Mouse (Mus musculus): Measurements from ENCODE around the gene Asb17. TPM values are rescaled to one million over a fixed set of nuclear protein-coding genes. Genes with fewer than 3 reads are reported as not detected.
A peak's percentile ranks its signal among the peaks of the same experiment; 100 is the strongest.

The Asb17 gene
- total RNA-seq, 2 experiments from 2014 or later = not detected

GRCm38 (mm10) chr3:153888141-153888540, 44.1 kb downstream of the Asb17 start:
- DNase-seq (ENCODE audit: low spot score in 2 of 2) = no peak

- no peak for DNase-seq (ENCODE audit: low spot score in 2 of 2)
These were observed 45.3 kb downstream of the Asb17 start for GRCm38 (mm10) chr3:153889188-153889781.

GRCm38 (mm10) chr3:153895454-153895853, 51.4 kb downstream of the Asb17 start:
- no peak for DNase-seq (ENCODE audit: low spot score in 2 of 2)

GRCm38 (mm10) chr3:153897216-153897615, 53.2 kb downstream of the Asb17 start:
- DNase-seq (ENCODE audit: low spot score in 2 of 2) = no peak

- no peak for DNase-seq (ENCODE audit: low spot score in 2 of 2)
These were observed 57.9 kb downstream of the Asb17 start for GRCm38 (mm10) chr3:153901904-153902303.

GRCm38 (mm10) chr3:153902595-153902994, 58.6 kb downstream of the Asb17 start:
- DNase-seq (ENCODE audit: low spot score in 2 of 2) = no peak

- peak; percentile 41 to 53 for DNase-seq (ENCODE audit: low spot score in 2 of 2)
These were observed 60.6 kb downstream of the Asb17 start for GRCm38 (mm10) chr3:153904586-153904985.

Other genes with a start within 250 kb of the Asb17 start
- 10 to 100 TPM; 22.3 to 24.9 TPM for gene St6galnac3, start 119.0 kb upstream of the Asb17 start, total RNA-seq (2021)
- gene Msh4, start 61.9 kb downstream of the Asb17 start, total RNA-seq (2021) = under 1 TPM; 0.59 to 0.71 TPM
- 10 to 100 TPM; 73.5 to 80.8 TPM for gene Rabggtb, start 68.8 kb downstream of the Asb17 start, total RNA-seq (2021)
- 10 to 100 TPM; 43.8 to 58.1 TPM for gene Acadm, start 100.4 kb downstream of the Asb17 start, total RNA-seq (2021)
- 10 to 100 TPM; 45.5 to 48.6 TPM for gene Slc44a5, start 129.2 kb downstream of the Asb17 start, total RNA-seq (2021)